Mouse (Mus musculus) splenic B cell, adult 2 months (primary cell): ENCODE measurements around the gene Ogfod1.
"Not testable (repeated sequence)": the region's sequence is repeated elsewhere in the genome, so short reads cannot be mapped to it uniquely, and the experiment has no call there.

Experiments used
- DNase-seq: peaks from one replicate; pipeline ENCODE4 v3.0.0-alpha.2; 2011; ENCODE audit warnings: low read depth, low spot score
- H3K27me3 ChIP-seq: 2 replicates; pipeline ENCODE4 v1.6.1; 2012; ENCODE audit warnings: mild to moderate bottlenecking, low read length, moderate library complexity, mixed read lengths; ENCODE audit not compliant: control insufficient read depth, poor library complexity, insufficient read depth, severe bottlenecking
- H3K36me3 ChIP-seq: 2 replicates; pipeline ENCODE4 v1.6.1; 2012; ENCODE audit warnings: mild to moderate bottlenecking, low read length, moderate library complexity, mixed read lengths; ENCODE audit not compliant: control insufficient read depth, poor library complexity, insufficient read depth, severe bottlenecking

Ogfod1 gene

GRCm38 (mm10) chr8:94036541-94036940 is 457 bp upstream of the Ogfod1 start:
- peak; percentile 41 for DNase-seq
- H3K27me3 ChIP-seq, H3K36me3 ChIP-seq: not testable (repeated sequence)

GRCm38 (mm10) chr8:94037806-94038205 is 808 bp downstream of the Ogfod1 start:
- H3K36me3 ChIP-seq = 0 out of 2 replicates have a peak, but pooled peaks cover 2% of the 10 kb centered on the region
- no peak for DNase-seq
- no peaks in the 10 kb centered on the region for H3K27me3 ChIP-seq

- Histone ChIP-seq H3K27me3 (no peaks in the 10 kb centered on the region), H3K36me3 (peaks cover 5% of the 10 kb centered on the region; the same call in 1 of the 2 replicates)
- DNase-seq = no peak
Observed at GRCm38 (mm10) chr8:94047845-94048244, 10.8 kb downstream of the Ogfod1 start.

- H3K27me3 ChIP-seq = no peaks in the 10 kb centered on the region
- DNase-seq = no peak
Observed at GRCm38 (mm10) chr8:94052696-94053095, 15.7 kb downstream of the Ogfod1 start.

GRCm38 (mm10) chr8:94057157-94057854 is 20.3 kb downstream of the Ogfod1 start:
- H3K27me3 ChIP-seq = no peaks in the 10 kb centered on the region
- peaks cover 9% of the 10 kb centered on the region for H3K36me3 ChIP-seq
- peak; percentile 54 for DNase-seq

More at GRCm38 (mm10) chr8:94052696-94053095, 15.7 kb downstream of the Ogfod1 start:
- peaks cover 10% of the 10 kb centered on the region for H3K36me3 ChIP-seq

GRCm38 (mm10) chr8:94066121-94066863 is 29.3 kb downstream of the Ogfod1 start:
- DNase-seq = no peak
- no peaks in the 10 kb centered on the region for H3K27me3 ChIP-seq
- H3K36me3 ChIP-seq = peaks cover 7% of the 10 kb centered on the region

- no peak for DNase-seq
- no peaks in the 10 kb centered on the region for H3K27me3 ChIP-seq
- peaks cover 5% of the 10 kb centered on the region for H3K36me3 ChIP-seq
Observed at GRCm38 (mm10) chr8:94068793-94069192, 31.8 kb downstream of the Ogfod1 start.

- DNase-seq = no peak
- H3K36me3 ChIP-seq = no peaks in the 10 kb centered on the region
- no peaks in the 10 kb centered on the region for H3K27me3 ChIP-seq
Observed at GRCm38 (mm10) chr8:94076461-94077192, 39.6 kb downstream of the Ogfod1 start.

- no peaks in the 10 kb centered on the region for H3K27me3 ChIP-seq
- H3K36me3 ChIP-seq = no peaks in the 10 kb centered on the region
- no peak for DNase-seq
Observed at GRCm38 (mm10) chr8:94087964-94088363, 51.0 kb downstream of the Ogfod1 start.

- Histone ChIP-seq H3K27me3 (no peaks in the 10 kb centered on the region), H3K36me3 (no peaks in the 10 kb centered on the region)
- DNase-seq = no peak
Observed at GRCm38 (mm10) chr8:94089715-94090114, 52.7 kb downstream of the Ogfod1 start.

GRCm38 (mm10) chr8:94092848-94093247 is 55.9 kb downstream of the Ogfod1 start:
- DNase-seq = no peak
- Histone ChIP-seq H3K36me3 (no peaks in the 10 kb centered on the region), H3K27me3 (no peaks in the 10 kb centered on the region)

GRCm38 (mm10) chr8:94094281-94094680 is 57.3 kb downstream of the Ogfod1 start:
- no peaks in the 10 kb centered on the region for H3K36me3 ChIP-seq
- DNase-seq = no peak

GRCm38 (mm10) chr8:94098081-94098974 is 61.3 kb downstream of the Ogfod1 start, which contains the start of gene Bbs2:
Gene Bbs2 (minus strand): TSS chr8:94098928.
- peak; percentile 100 for DNase-seq
- Histone ChIP-seq H3K27me3 (no peaks in the 10 kb centered on the region), H3K36me3 (no peaks in the 10 kb centered on the region)

More at GRCm38 (mm10) chr8:94094281-94094680, 57.3 kb downstream of the Ogfod1 start:
- no peaks in the 10 kb centered on the region for H3K27me3 ChIP-seq

GRCm38 (mm10) chr8:94098996-94099395 is 62.0 kb downstream of the Ogfod1 start:
- H3K27me3 ChIP-seq = no peaks in the 10 kb centered on the region
- no peaks in the 10 kb centered on the region for H3K36me3 ChIP-seq
- DNase-seq = peak; percentile 16
